Mouse (Mus musculus) embryonic facial prominence, embryonic 12.5 days (tissue): Measurements from ENCODE around the gene Drc3. TPM values are rescaled to one million over a fixed set of nuclear protein-coding genes. Genes with fewer than 3 reads are reported as not detected.

ENCODE experiments used
- ATAC-seq: fragments of 200-750 bp; cut with Nextera tagmentation; 2 replicates; pipeline ENCODE4 v1.8.0; 2017; ENCODE audit not compliant: insufficient number of reproducible peaks, insufficient read depth, low FRiP score, low TSS enrichment
- H3K27ac ChIP-seq: fragments of 300-500 bp; sonication (generic); 2 replicates; pipeline ENCODE4 v1.5.1; 2016; ENCODE audit warnings: mild to moderate bottlenecking
- H3K27me3 ChIP-seq: fragments of 300-500 bp; sonication (generic); 2 replicates; pipeline ENCODE4 v1.6.1; 2016; ENCODE audit warnings: mild to moderate bottlenecking, moderate library complexity
- H3K36me3 ChIP-seq: fragments of 300-500 bp; sonication (generic); 2 replicates; pipeline ENCODE4 v1.6.1; 2016; ENCODE audit warnings: mild to moderate bottlenecking
- H3K4me1 ChIP-seq: fragments of 300-500 bp; sonication (generic); 2 replicates; pipeline ENCODE4 v1.6.1; 2016
- H3K4me2 ChIP-seq: fragments of 300-500 bp; sonication (generic); replicated peaks from 2 replicates; pipeline ENCODE4 v1.6.1; 2016; ENCODE audit warnings: mild to moderate bottlenecking, moderate library complexity
- H3K4me3 ChIP-seq: fragments of 300-500 bp; sonication (generic); 2 replicates; pipeline ENCODE4 v1.5.1; 2016; ENCODE audit warnings: mild to moderate bottlenecking
- H3K9ac ChIP-seq: fragments of 300-500 bp; sonication (generic); 2 replicates; pipeline ENCODE4 v1.6.1; 2016; ENCODE audit warnings: mild to moderate bottlenecking, moderate library complexity
- H3K9me3 ChIP-seq: fragments of 300-500 bp; sonication (generic); 2 replicates; pipeline ENCODE4 v1.6.1; 2016; ENCODE audit warnings: mild to moderate bottlenecking, moderate library complexity
- WGBS: fragments of 180-500 bp; shearing (Covaris S2); methylation state at CpG from one replicate; pipeline ENCODE4 v1.1.7; 2016; 5-methylcytosine and 5-hydroxymethylcytosine counted together
- polyA plus RNA-seq: library from polyadenylated mRNA; unstranded; fragments of >200 nt; fragmentation: Nextera tagmentation; extraction: Ambion mirVana; gene quantifications from 2 replicates; pipeline ENCODE4 v1.2.1, GENCODE M21; 2016

Drc3 gene
- polyA plus RNA-seq, 1 experiment from 2014 or later: 2.3 TPM

DNA sequence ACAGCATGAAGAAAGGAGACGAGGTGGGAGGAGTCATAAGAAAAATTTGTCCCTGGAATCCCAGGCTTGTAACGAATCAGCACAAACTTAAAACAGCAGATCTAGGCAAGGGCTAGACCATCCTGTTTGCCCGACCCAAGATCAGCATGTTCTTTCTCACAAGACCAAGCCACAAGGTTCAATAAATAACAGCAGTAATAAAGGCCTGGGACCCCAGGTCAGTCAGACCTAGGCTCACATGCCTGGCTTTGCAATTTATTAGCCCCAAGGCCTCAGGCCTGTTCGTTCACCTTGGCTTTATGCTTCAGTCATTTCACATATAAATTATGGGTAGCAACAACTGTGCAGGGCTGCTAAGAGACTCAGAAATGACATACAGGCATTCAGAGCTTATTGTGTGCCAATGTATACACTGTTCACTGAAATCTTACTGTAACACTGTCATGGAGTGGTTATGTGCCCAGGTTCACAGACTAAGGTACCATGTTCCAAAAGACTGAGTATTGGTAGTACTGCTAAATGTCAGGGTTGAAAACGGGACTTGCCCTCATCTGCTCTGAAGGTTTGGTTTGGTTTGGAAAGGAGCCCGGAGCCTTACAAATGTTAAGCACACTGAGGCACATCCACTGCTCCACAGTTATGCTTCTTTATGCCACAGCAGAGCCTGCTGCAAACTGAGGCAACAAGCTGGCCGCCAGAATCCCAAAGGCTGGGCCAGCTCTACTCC, 35.6 kb upstream of the Drc3 start:
- no peak overlapping the region for H3K9ac ChIP-seq
- H3K4me1 ChIP-seq: peaks cover 12% of the 10 kb centered on the region
- WGBS: 78% methylated on average over 7 of the region's 7 CpGs
- H3K27ac ChIP-seq: no peak overlapping the region
- H3K4me2 ChIP-seq: no peak overlapping the region
- no peaks in the 10 kb centered on the region for H3K9me3 ChIP-seq
- H3K27me3 ChIP-seq: no peaks in the 10 kb centered on the region
- ATAC-seq: no peak
- H3K4me3 ChIP-seq: no peak overlapping the region
- no peaks in the 10 kb centered on the region for H3K36me3 ChIP-seq

DNA sequence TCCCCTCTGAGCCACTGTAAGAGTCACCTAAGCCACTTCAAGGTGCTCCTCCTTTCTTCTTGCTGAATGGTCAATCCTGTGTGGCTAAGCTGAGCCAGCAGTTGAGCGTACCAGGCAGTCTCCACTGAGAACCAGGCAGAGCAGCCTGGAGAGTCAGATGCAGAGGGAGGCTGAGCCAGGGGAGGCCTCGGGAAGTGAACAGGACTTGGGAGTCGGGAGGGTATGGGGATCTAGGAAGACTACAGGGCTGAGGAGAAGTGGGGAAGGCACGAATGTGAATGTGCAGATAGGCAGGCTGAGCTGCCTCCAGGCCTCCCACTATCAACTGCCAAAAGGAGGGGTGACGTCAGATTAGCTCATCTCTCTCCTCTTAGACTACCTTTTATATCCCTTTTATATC, 34.4 kb upstream of the Drc3 start:
- no peak overlapping the region for H3K9ac ChIP-seq
- no peaks in the 10 kb centered on the region for H3K9me3 ChIP-seq
- WGBS: 62% methylated on average over 5 of the region's 5 CpGs
- peaks cover 11% of the 10 kb centered on the region for H3K4me1 ChIP-seq
- ATAC-seq: no peak
- H3K27me3 ChIP-seq: no peaks in the 10 kb centered on the region
- no peak overlapping the region for H3K27ac ChIP-seq
- no peak overlapping the region for H3K4me3 ChIP-seq
- H3K4me2 ChIP-seq: no peak overlapping the region
- H3K36me3 ChIP-seq: no peaks in the 10 kb centered on the region

DNA sequence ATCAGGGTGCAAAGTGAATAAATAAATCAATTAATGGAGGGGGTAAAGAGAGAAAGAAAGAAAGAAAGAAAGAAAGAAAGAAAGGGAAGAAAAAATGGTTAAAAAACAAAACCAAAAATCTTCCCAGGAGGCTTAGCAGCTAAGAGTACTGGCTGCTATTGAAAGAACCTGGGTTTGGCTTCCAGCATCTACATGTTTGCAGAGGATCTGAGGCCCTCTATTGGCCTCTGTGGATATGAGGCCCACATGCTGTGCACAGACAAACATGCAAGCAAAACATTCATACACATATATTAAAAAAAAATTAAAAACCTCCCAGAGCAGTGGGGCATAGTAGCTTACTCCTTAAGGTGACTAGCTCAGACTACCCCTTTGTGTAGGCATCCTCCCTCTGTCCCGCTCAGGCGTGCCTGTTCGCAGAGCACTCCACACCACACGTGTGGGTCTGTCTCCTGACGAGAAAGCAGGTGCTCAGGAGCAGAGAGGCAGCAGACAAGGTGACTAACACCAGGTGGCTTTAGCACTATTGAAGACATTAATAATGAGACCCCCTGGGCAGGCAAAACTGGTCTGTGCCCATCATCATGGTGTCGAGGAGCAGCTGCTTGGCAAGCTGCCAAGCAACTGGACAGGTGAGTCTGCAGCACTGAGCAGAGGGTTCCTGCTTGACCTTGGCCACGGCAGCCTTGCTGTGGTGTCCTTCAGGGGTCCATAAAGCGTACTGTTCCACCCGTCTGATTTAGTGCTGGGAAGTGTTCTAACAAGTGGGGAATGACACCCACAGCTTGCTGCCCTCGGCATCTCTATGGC, 33.7 kb upstream of the Drc3 start:
- Histone ChIP-seq H3K4me2 (no peak overlapping the region), H3K9me3 (no peaks in the 10 kb centered on the region), H3K4me3 (no peak overlapping the region), H3K9ac (no peak overlapping the region), H3K36me3 (no peaks in the 10 kb centered on the region), H3K27me3 (no peaks in the 10 kb centered on the region), H3K27ac (no peak overlapping the region), H3K4me1 (peaks cover 11% of the 10 kb centered on the region)
- no peak for ATAC-seq
- WGBS: 75% methylated on average over 10 of the region's 10 CpGs

DNA sequence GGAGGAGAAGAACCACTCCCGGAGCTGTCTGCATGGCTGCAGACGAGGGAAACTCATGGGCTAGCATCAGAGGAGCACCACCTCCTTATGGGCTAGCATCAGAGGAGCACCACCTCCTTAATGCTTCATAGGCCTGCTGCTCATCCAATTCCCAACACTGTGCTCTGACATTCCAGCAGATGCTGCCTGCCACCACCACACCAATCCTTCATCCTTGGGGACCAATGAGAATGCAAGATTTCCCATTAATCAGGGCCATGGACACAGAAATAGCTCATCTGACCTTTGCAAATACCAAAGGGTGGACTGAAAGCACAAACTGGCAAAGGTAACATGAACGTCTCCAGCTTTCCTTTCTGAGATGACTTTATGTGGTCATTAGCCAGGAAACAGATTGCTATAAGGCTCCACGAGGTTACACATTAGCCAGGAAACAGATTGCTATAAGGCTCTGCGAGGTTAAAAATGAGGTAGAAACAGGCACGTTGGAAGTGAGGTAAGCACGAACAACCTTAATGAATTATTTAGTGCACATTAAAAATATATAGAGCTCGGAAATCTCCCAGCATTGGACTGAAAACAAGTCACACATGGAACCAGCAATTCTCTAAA, 32.6 kb upstream of the Drc3 start:
- no peak overlapping the region for H3K9ac ChIP-seq
- no peak overlapping the region for H3K4me2 ChIP-seq
- ATAC-seq: no peak
- peaks cover 11% of the 10 kb centered on the region for H3K4me1 ChIP-seq
- no peak overlapping the region for H3K4me3 ChIP-seq
- H3K27ac ChIP-seq: no peak overlapping the region
- no peaks in the 10 kb centered on the region for H3K27me3 ChIP-seq
- WGBS: 80% methylated on average over 8 of the region's 8 CpGs
- no peaks in the 10 kb centered on the region for H3K36me3 ChIP-seq
- no peaks in the 10 kb centered on the region for H3K9me3 ChIP-seq

DNA sequence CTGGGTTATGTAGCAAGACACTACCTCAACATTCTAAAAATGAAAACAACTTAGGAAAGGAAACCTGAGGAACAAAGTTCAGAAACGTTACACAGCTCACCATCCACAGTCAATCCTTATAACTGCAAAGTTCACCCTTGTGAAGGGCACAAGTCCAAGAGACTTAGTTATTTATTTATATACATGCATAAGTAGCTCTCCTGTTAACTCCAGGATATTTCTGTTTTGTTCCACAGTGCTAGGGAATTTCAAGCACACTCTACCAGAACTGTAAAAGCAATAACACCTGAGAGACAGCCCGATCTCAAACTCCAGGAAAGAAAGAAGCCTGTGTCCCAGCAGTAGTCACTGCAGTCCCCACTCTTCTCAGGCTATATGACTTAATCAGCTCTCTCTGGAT, 31.7 kb upstream of the Drc3 start:
- peaks cover 5% of the 10 kb centered on the region for H3K4me1 ChIP-seq
- H3K4me3 ChIP-seq: no peak overlapping the region
- no peaks in the 10 kb centered on the region for H3K9me3 ChIP-seq
- 75% methylated on average over 2 of the region's 2 CpGs for WGBS
- no peak overlapping the region for H3K27ac ChIP-seq
- H3K36me3 ChIP-seq: no peaks in the 10 kb centered on the region
- no peaks in the 10 kb centered on the region for H3K27me3 ChIP-seq
- no peak overlapping the region for H3K4me2 ChIP-seq
- no peak overlapping the region for H3K9ac ChIP-seq
- ATAC-seq: no peak

DNA sequence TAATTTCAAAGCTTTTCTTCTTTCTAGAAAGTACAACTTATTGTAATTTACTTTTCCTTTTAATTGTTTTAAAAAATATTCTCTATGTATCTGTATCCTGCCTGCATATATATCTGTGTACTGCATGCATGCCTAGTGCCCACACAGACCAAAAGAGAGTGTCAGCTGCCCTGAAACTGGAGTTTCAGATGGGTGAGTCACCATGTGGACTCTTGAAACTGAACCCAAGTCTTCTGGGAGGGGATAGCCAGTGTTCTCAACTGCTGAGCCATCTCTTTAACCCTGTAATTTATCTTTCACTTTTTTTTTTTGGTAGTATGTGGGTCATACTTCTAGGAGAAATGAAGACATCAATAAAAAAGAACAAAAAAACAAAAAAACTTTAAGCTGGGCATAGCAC, 29.4 kb upstream of the Drc3 start:
- no peak overlapping the region for H3K4me2 ChIP-seq
- ATAC-seq: no peak
- no peaks in the 10 kb centered on the region for H3K36me3 ChIP-seq
- no peaks in the 10 kb centered on the region for H3K27me3 ChIP-seq
- no peak overlapping the region for H3K27ac ChIP-seq
- no peaks in the 10 kb centered on the region for H3K9me3 ChIP-seq
- H3K9ac ChIP-seq: no peak overlapping the region
- H3K4me1 ChIP-seq: no peaks in the 10 kb centered on the region
- H3K4me3 ChIP-seq: no peak overlapping the region

- Histone ChIP-seq H3K27ac (no peak overlapping the region), H3K4me3 (no peak overlapping the region), H3K4me2 (no peak overlapping the region), H3K4me1 (peaks cover 6% of the 10 kb centered on the region; the same call in 1 of the 2 replicates), H3K9me3 (no peaks in the 10 kb centered on the region), H3K27me3 (no peaks in the 10 kb centered on the region), H3K36me3 (no peaks in the 10 kb centered on the region), H3K9ac (no peak overlapping the region)
- 84% methylated on average over 4 of the region's 4 CpGs for WGBS
- no peak for ATAC-seq
Measured at GRCm38 (mm10) chr11:60330551-60330950, 22.6 kb upstream of the Drc3 start.

GRCm38 (mm10) chr11:60333461-60333860, 19.7 kb upstream of the Drc3 start:
- WGBS: 84% methylated on average over 5 of the region's 5 CpGs
- Histone ChIP-seq H3K4me1 (peaks cover 6% of the 10 kb centered on the region; the same call in 1 of the 2 replicates), H3K4me3 (no peak overlapping the region), H3K4me2 (no peak overlapping the region), H3K27ac (no peak overlapping the region; the same call in 1 of the 2 replicates), H3K9me3 (no peaks in the 10 kb centered on the region), H3K36me3 (no peaks in the 10 kb centered on the region), H3K27me3 (no peaks in the 10 kb centered on the region), H3K9ac (no peak overlapping the region)
- ATAC-seq: no peak

GRCm38 (mm10) chr11:60334124-60334523, 19.0 kb upstream of the Drc3 start:
- no peak overlapping the region; the same call in 1 of the 2 replicates for H3K27ac ChIP-seq
- H3K4me1 ChIP-seq: peaks cover 6% of the 10 kb centered on the region; the same call in 1 of the 2 replicates
- H3K36me3 ChIP-seq: no peaks in the 10 kb centered on the region
- no peak overlapping the region for H3K9ac ChIP-seq
- WGBS: 55% methylated on average over 3 of the region's 3 CpGs
- no peak for ATAC-seq
- no peak overlapping the region for H3K4me2 ChIP-seq
- no peaks in the 10 kb centered on the region for H3K27me3 ChIP-seq
- no peak overlapping the region for H3K4me3 ChIP-seq
- H3K9me3 ChIP-seq: no peaks in the 10 kb centered on the region

DNA sequence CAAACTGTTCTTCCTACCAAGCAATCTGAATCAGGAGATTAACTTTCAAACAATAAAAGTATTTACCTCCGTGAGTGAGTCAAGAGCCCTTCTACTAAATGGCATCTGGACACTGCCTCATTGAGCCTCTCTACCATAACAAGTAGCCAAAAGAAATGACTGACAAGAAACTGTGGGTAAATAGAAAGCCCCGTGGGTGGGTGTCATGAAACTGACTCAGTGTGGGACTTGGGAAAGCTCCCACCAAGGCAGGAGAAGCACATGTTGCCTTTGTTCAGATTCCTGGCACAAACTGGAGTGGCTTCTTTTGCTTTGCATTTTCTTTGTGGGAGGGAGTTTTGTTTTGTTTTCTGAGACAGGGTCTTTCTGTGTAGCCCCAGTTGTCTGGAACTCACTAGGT, 17.4 kb upstream of the Drc3 start:
- Histone ChIP-seq H3K4me3 (no peak overlapping the region), H3K9me3 (no peaks in the 10 kb centered on the region), H3K9ac (no peak overlapping the region), H3K4me2 (no peak overlapping the region), H3K36me3 (no peaks in the 10 kb centered on the region), H3K27ac (no peak overlapping the region), H3K4me1 (peaks cover 6% of the 10 kb centered on the region; the same call in 1 of the 2 replicates), H3K27me3 (no peaks in the 10 kb centered on the region)
- WGBS: 81% methylated on average over 2 of the region's 2 CpGs
- no peak for ATAC-seq

GRCm38 (mm10) chr11:60338291-60338690, 14.8 kb upstream of the Drc3 start:
- ATAC-seq: no peak
- no peaks in the 10 kb centered on the region for H3K36me3 ChIP-seq
- H3K27me3 ChIP-seq: no peaks in the 10 kb centered on the region
- H3K4me1 ChIP-seq: peaks cover 6% of the 10 kb centered on the region; the same call in 1 of the 2 replicates
- H3K4me3 ChIP-seq: no peak overlapping the region
- no peaks in the 10 kb centered on the region for H3K9me3 ChIP-seq
- H3K4me2 ChIP-seq: no peak overlapping the region
- no peak overlapping the region for H3K27ac ChIP-seq
- 61% methylated on average over 4 of the region's 4 CpGs for whole genome bisulfite sequencing
- H3K9ac ChIP-seq: no peak overlapping the region

DNA sequence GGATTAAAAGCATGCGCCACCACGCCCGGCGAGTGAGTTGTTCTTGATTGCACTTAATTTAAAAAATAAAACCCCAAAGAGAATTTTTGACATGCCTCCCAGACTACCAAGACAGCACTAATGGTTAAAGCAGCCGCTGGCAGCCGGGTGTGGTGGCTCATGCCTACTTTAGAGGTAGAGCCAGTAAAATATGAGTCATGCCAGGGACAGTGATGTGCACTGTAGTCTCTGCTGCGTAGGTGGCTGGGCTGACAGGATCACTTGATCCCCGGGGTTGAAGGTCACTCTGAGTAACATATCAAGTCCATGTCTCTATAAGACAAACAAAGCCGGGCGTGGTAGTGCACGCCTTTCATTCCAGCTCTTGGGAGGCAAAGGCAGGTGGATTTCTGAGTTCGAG, 13.8 kb upstream of the Drc3 start:
- no peak for ATAC-seq
- 92% methylated on average over 12 of the region's 12 CpGs for WGBS
- no peak overlapping the region for H3K27ac ChIP-seq

More for the DNA sequence above, 13.8 kb upstream of the Drc3 start:
- Histone ChIP-seq H3K4me3 (no peak overlapping the region), H3K27me3 (no peaks in the 10 kb centered on the region), H3K9ac (no peak overlapping the region), H3K36me3 (no peaks in the 10 kb centered on the region), H3K4me2 (no peak overlapping the region), H3K4me1 (no peaks in the 10 kb centered on the region), H3K9me3 (no peaks in the 10 kb centered on the region)
